In the genomic region with DNA sequence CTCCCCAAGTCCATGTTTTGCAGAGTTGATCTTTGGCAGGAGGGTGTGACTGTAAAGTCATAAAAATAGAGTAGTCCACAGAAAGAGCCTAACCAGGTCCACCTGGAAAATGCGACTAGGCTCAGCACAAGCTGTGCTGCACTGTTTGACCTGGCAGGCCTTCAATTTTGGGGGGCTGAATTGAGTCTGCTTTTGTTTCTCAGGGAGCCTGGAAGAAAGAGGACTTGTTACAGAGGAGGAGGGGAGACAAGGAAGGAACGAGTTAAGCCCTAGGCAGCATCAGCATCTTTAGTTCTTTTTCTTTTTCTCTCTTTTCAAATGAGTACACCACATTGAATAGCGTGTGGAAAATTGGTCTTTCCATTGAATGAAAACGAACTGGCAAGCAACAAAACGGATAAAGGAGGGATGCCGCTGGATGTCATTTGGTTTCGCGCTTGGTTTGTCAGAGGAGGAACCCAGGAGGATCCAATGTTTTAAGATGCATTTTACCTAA, we compare ENCODE assay signal across 9 mouse cellular contexts.
A peak's percentile ranks its signal among the peaks of the same experiment; 100 is the strongest.
DNase-seq lines count a peak whose midpoint lies in the region; ATAC-seq lines count a peak whose summit lies in the region.
"Had no signal": no experiment of that assay in that cellular context is flagged by ENCODE, and none has a peak within 500 bp of the region (broad histone marks: within the 10 kb centered on the region; RNA-seq: fewer than 3 reads in every experiment).

No protein-coding gene starts in this region.

- H3K36me3 ChIP-seq in forebrain, embryonic 13.5 days (ENCODE audit: poor library complexity, severe bottlenecking): no peaks in the 10 kb centered on the region
- H3K36me3 ChIP-seq in midbrain, embryonic 15.5 days (replicated peaks): no peaks in the 10 kb centered on the region

- H3K4me3 ChIP-seq in forebrain, embryonic 13.5 days: no peak overlapping the region
- no peak overlapping the region for H3K4me3 ChIP-seq in midbrain, embryonic 15.5 days

- peaks cover 17% of the 10 kb centered on the region for H3K4me1 ChIP-seq in forebrain, embryonic 13.5 days
- H3K4me1 ChIP-seq in midbrain, embryonic 15.5 days: peaks cover 9% of the 10 kb centered on the region

- no peaks in the 10 kb centered on the region for H3K9me3 ChIP-seq in forebrain, embryonic 13.5 days (replicated peaks)
- no peaks in the 10 kb centered on the region for H3K9me3 ChIP-seq in midbrain, embryonic 15.5 days

- H3K27ac ChIP-seq in forebrain, embryonic 13.5 days: peak overlapping the region; percentile 65
- H3K27ac ChIP-seq in midbrain, embryonic 15.5 days: no peak overlapping the region
- H3K27ac ChIP-seq: liver, embryonic 14.5 days had no signal

- peak; percentile 90 for ATAC-seq in forebrain, embryonic 13.5 days
- ATAC-seq in midbrain, embryonic 15.5 days (replicated peaks): peak; percentile 80
- no peak for ATAC-seq in erythroid progenitor cell, adult 5-6 weeks (replicated peaks; ENCODE audit: low FRiP score, poor library complexity, severe bottlenecking)

- 3% methylated on average over 8 of the region's 8 CpGs for WGBS in forebrain, embryonic 13.5 days
- 11% methylated on average over 8 of the region's 8 CpGs for WGBS in midbrain, embryonic 15.5 days

- H3K27me3 ChIP-seq in forebrain, embryonic 13.5 days: no peaks in the 10 kb centered on the region
- no peaks in the 10 kb centered on the region for H3K27me3 ChIP-seq in midbrain, embryonic 15.5 days (replicated peaks)

- H3K9ac ChIP-seq in forebrain, embryonic 13.5 days: no peak overlapping the region
- H3K9ac ChIP-seq in midbrain, embryonic 15.5 days: no peak overlapping the region
- H3K9ac ChIP-seq: liver, embryonic 14.5 days had no signal

- H3K4me2 ChIP-seq in forebrain, embryonic 13.5 days: peak overlapping the region; percentile 24; the same call in 1 of the 2 replicates
- peak overlapping the region; percentile 6; the same call in 1 of the 2 replicates for H3K4me2 ChIP-seq in midbrain, embryonic 15.5 days

- DNase-seq in cerebellum, postnatal 14 days: peak; percentile 36 to 53
- DNase-seq in cerebellum, adult 11 months: no peak
- peak; percentile 15 for DNase-seq in layer of hippocampus, adult 9-11 months
- DNase-seq in T-cell, adult 2 months (ENCODE audit: low spot score): no peak
- DNase-seq in adrenal gland, postnatal 36 days: no peak

Comparison
In these comparisons a context has a peak if more than half of its experiments do, and no peak if none do; other contexts are left out.
1. DNase-seq: peak in cerebellum, postnatal 14 days (2 of 2) and layer of hippocampus, adult 9-11 months (single experiment); none in cerebellum, adult 11 months (single experiment), T-cell, adult 2 months (single experiment) and adrenal gland, postnatal 36 days (0 of 2).